Comparison of ENCODE assay signal across 9 mouse cellular contexts in genomic region chr11:81588630-81589029, GRCm38 (mm10).
DNase-seq lines count a peak whose midpoint lies in the region; ATAC-seq lines count a peak whose summit lies in the region.
"Had no signal": no experiment of that assay in that cellular context is flagged by ENCODE, and none has a peak within 500 bp of the region (broad histone marks: within the 10 kb centered on the region; RNA-seq: fewer than 3 reads in every experiment).

No protein-coding gene starts in this region.

- no peak overlapping the region for H3K27ac ChIP-seq in embryonic facial prominence, embryonic 14.5 days (replicated peaks; ENCODE audit: low read depth, low read length)
- no peak overlapping the region for H3K27ac ChIP-seq in heart, embryonic 11.5 days (ENCODE audit: low read depth, low read length)
- H3K27ac ChIP-seq: limb, embryonic 12.5 days had no signal

- no peaks in the 10 kb centered on the region for H3K9me3 ChIP-seq in embryonic facial prominence, embryonic 14.5 days (ENCODE audit: control insufficient read depth, low read length)
- no peaks in the 10 kb centered on the region for H3K9me3 ChIP-seq in heart, embryonic 11.5 days (replicated peaks; ENCODE audit: control insufficient read depth, low read length)
- H3K9me3 ChIP-seq: limb, embryonic 12.5 days had no signal

- H3K9ac ChIP-seq in embryonic facial prominence, embryonic 14.5 days (ENCODE audit: low read depth, low read length), result no peak overlapping the region
- H3K9ac ChIP-seq in heart, embryonic 11.5 days (ENCODE audit: low read depth, low read length), result no peak overlapping the region
- H3K9ac ChIP-seq: limb, embryonic 12.5 days had no signal

- 9% methylated on average over 10 of the region's 10 CpGs for WGBS in embryonic facial prominence, embryonic 14.5 days
- WGBS in heart, embryonic 11.5 days (ENCODE audit: insufficient replicate concordance), result 12% methylated on average over 10 of the region's 10 CpGs

- H3K4me3 ChIP-seq in embryonic facial prominence, embryonic 14.5 days (ENCODE audit: low read depth, low read length), result no peak overlapping the region
- H3K4me3 ChIP-seq in heart, embryonic 11.5 days (ENCODE audit: low read depth, low read length), result no peak overlapping the region
- H3K4me3 ChIP-seq: limb, embryonic 12.5 days had no signal

- DNase-seq in Muller cell, postnatal 12 days (ENCODE audit: inconsistent ontology term), result peak; percentile 58
- DNase-seq in adrenal gland, postnatal 36 days, result peak; percentile 74 to 83
- DNase-seq in embryonic facial prominence, embryonic 14.5 days (ENCODE audit: low spot score), result peak; percentile 31
- DNase-seq in layer of hippocampus, adult 8-10 months (ENCODE audit: low spot score in 2 of 2), result peak; percentile 46 to 72
- DNase-seq in lung, postnatal 14 days, result peak; percentile 70
- DNase-seq in right cerebral cortex, postnatal 36 days (ENCODE audit: low spot score in 2 of 2), result peak; percentile 52 to 68

- H3K27me3 ChIP-seq in embryonic facial prominence, embryonic 14.5 days (replicated peaks; ENCODE audit: control insufficient read depth, insufficient read depth, low read length), result no peaks in the 10 kb centered on the region
- no peaks in the 10 kb centered on the region for H3K27me3 ChIP-seq in heart, embryonic 11.5 days (ENCODE audit: control insufficient read depth, insufficient read depth, low read length)
- H3K27me3 ChIP-seq: limb, embryonic 12.5 days had no signal

- no peak for ATAC-seq in embryonic facial prominence, embryonic 14.5 days (ENCODE audit: low read depth)
- ATAC-seq in heart, embryonic 11.5 days (replicated peaks; ENCODE audit: insufficient number of reproducible peaks, low FRiP score, low TSS enrichment), result no peak
- ATAC-seq in erythroid progenitor cell, adult 5-6 weeks (replicated peaks; ENCODE audit: low FRiP score, poor library complexity, severe bottlenecking), result no peak

- H3K36me3 ChIP-seq in embryonic facial prominence, embryonic 14.5 days (ENCODE audit: control insufficient read depth, insufficient read depth, low read length), result no peaks in the 10 kb centered on the region
- H3K36me3 ChIP-seq in heart, embryonic 11.5 days (ENCODE audit: control insufficient read depth, insufficient read depth, low read length), result no peaks in the 10 kb centered on the region
- H3K36me3 ChIP-seq: limb, embryonic 12.5 days had no signal

- no peaks in the 10 kb centered on the region for H3K4me1 ChIP-seq in embryonic facial prominence, embryonic 14.5 days (ENCODE audit: control insufficient read depth, insufficient read depth, low read length)
- H3K4me1 ChIP-seq in heart, embryonic 11.5 days (ENCODE audit: control insufficient read depth, insufficient read depth, low read length), result peaks cover 11% of the 10 kb centered on the region; the same call in 1 of the 2 replicates
- H3K4me1 ChIP-seq: limb, embryonic 12.5 days had no signal

- no peak overlapping the region for H3K4me2 ChIP-seq in embryonic facial prominence, embryonic 14.5 days (ENCODE audit: low read depth, low read length)
- H3K4me2 ChIP-seq in heart, embryonic 11.5 days, result peak overlapping the region; percentile 38
- H3K4me2 ChIP-seq: limb, embryonic 12.5 days had no signal
